Mouse (Mus musculus): Measurements from ENCODE around the gene Wwox. TPM values are rescaled to one million over a fixed set of nuclear protein-coding genes. Genes with fewer than 3 reads are reported as not detected.

Wwox gene
- total and polyA plus RNA-seq, 3 experiments = 7.6 to 61.8 (median 12.2) TPM

GRCm38 (mm10) chr8:115133711-115134218 is 694.3 kb downstream of the Wwox start:
- Histone ChIP-seq H3K4me1 (ENCODE audit: control insufficient read depth in 1 of 2, insufficient read depth in 2 of 2, low read length in 2 of 2) (no peaks in the 10 kb centered on the region), H3K9ac (ENCODE audit: control insufficient read depth, low read depth, low read length, poor library complexity, severe bottlenecking) (no peak overlapping the region), H3K4me3 (ENCODE audit: control insufficient read depth in 1 of 2, insufficient read depth in 1 of 2, low read depth in 2 of 2, low read length in 2 of 2) (no peak overlapping the region), H3K27ac (ENCODE audit: control insufficient read depth, low read depth, low read length) (no peak overlapping the region), H3K79me2 (ENCODE audit: control insufficient read depth, insufficient read depth, low read length, poor library complexity) (no peaks in the 10 kb centered on the region), H3K36me3 (ENCODE audit: control insufficient read depth in 1 of 2, insufficient read depth in 2 of 2, low read length in 2 of 2) (no peaks in the 10 kb centered on the region), H3K9me3 (replicated peaks; ENCODE audit: insufficient read depth, low read length) (no peaks in the 10 kb centered on the region), H3K27me3 (ENCODE audit: control insufficient read depth in 1 of 2, insufficient read depth in 2 of 2, low read length in 2 of 2) (no peaks in the 10 kb centered on the region)
- DNase-seq (ENCODE audit: low read depth, low spot score) = no peak
- TF ChIP-seq TBP (IDR thresholded peaks at IDR 0.05; ENCODE audit: low read depth, low read length) (no peak), CTCF (IDR thresholded peaks at IDR 0.05 in 2 of 3, conservative IDR thresholded peaks at IDR 0.05 in 1 of 3; ENCODE audit: control insufficient read depth in 1 of 3, insufficient read depth in 1 of 3, low read depth in 2 of 3, low read length in 3 of 3, poor library complexity in 1 of 3, severe bottlenecking in 1 of 3) (no peak), GABPA (IDR thresholded peaks at IDR 0.05; ENCODE audit: low read depth, low read length) (no peak), BHLHE40 (IDR thresholded peaks at IDR 0.05; ENCODE audit: borderline replicate concordance, low read depth, low read length) (no peak), KAT2A (conservative IDR thresholded peaks at IDR 0.05; ENCODE audit: low read depth, low read length) (no peak), NRF1 (IDR thresholded peaks at IDR 0.05; ENCODE audit: insufficient read depth, low read depth, low read length, poor library complexity, severe bottlenecking) (no peak)

- Histone ChIP-seq H3K27me3 (ENCODE audit: control insufficient read depth in 1 of 2, insufficient read depth in 2 of 2, low read length in 2 of 2) (no peaks in the 10 kb centered on the region), H3K9ac (ENCODE audit: control insufficient read depth, low read depth, low read length, poor library complexity, severe bottlenecking) (no peak overlapping the region), H3K4me1 (ENCODE audit: control insufficient read depth in 1 of 2, insufficient read depth in 2 of 2, low read length in 2 of 2) (no peaks in the 10 kb centered on the region), H3K27ac (ENCODE audit: control insufficient read depth, low read depth, low read length) (no peak overlapping the region), H3K36me3 (ENCODE audit: control insufficient read depth in 1 of 2, insufficient read depth in 2 of 2, low read length in 2 of 2) (no peaks in the 10 kb centered on the region), H3K9me3 (replicated peaks; ENCODE audit: insufficient read depth, low read length) (no peaks in the 10 kb centered on the region), H3K4me3 (ENCODE audit: control insufficient read depth in 1 of 2, insufficient read depth in 1 of 2, low read depth in 2 of 2, low read length in 2 of 2) (no peak overlapping the region), H3K79me2 (ENCODE audit: control insufficient read depth, insufficient read depth, low read length, poor library complexity) (no peaks in the 10 kb centered on the region)
- no peak for TF ChIP-seq UBTF (IDR thresholded peaks at IDR 0.05; ENCODE audit: borderline replicate concordance, insufficient read depth, low read depth, low read length)
- no peak for TF ChIP-seq MYB (IDR thresholded peaks at IDR 0.05; ENCODE audit: low read depth, low read length)
- TF ChIP-seq NELFE (IDR thresholded peaks at IDR 0.05; ENCODE audit: low read depth, low read length) = no peak
- TF ChIP-seq NRF1 (IDR thresholded peaks at IDR 0.05; ENCODE audit: insufficient read depth, low read depth, low read length, poor library complexity, severe bottlenecking) = no peak
- no peak for TF ChIP-seq ZC3H11A (IDR thresholded peaks at IDR 0.05; ENCODE audit: low read depth, low read length)
- TF ChIP-seq HCFC1 (IDR thresholded peaks at IDR 0.05; ENCODE audit: low read depth, low read length) = no peak
- no peak for TF ChIP-seq EP300 (IDR thresholded peaks at IDR 0.05; ENCODE audit: low read depth in 1 of 2, low read length in 2 of 2)
- no peak for TF ChIP-seq CHD2 (IDR thresholded peaks at IDR 0.05; ENCODE audit: low read length)
- no peak for TF ChIP-seq TCF12 (IDR thresholded peaks at IDR 0.05; ENCODE audit: low read depth, low read length)
- TF ChIP-seq TAL1 (IDR thresholded peaks at IDR 0.05; ENCODE audit: low read length) = no peak
- TF ChIP-seq POLR2AphosphoS5 (IDR thresholded peaks at IDR 0.05; ENCODE audit: borderline replicate concordance, low read depth, low read length) = no peak
- TF ChIP-seq SMC3 (IDR thresholded peaks at IDR 0.05; ENCODE audit: low read depth, low read length) = no peak
- no peak for TF ChIP-seq MYC (IDR thresholded peaks at IDR 0.05; ENCODE audit: low read depth, low read length)
- TF ChIP-seq ETS1 (IDR thresholded peaks at IDR 0.05; ENCODE audit: low read depth, low read length) = no peak
- DNase-seq (ENCODE audit: low read depth, low spot score) = no peak
Observed at GRCm38 (mm10) chr8:115136888-115137287, 697.4 kb downstream of the Wwox start.
